Mouse (Mus musculus): ENCODE results near the gene Gm11114. TPM values are rescaled to one million over a fixed set of nuclear protein-coding genes. Genes with fewer than 3 reads are reported as not detected.
A peak's percentile ranks its signal among the peaks of the same experiment; 100 is the strongest.

Gene Gm11114
- total and polyA plus RNA-seq, 3 experiments: not detected

DNA sequence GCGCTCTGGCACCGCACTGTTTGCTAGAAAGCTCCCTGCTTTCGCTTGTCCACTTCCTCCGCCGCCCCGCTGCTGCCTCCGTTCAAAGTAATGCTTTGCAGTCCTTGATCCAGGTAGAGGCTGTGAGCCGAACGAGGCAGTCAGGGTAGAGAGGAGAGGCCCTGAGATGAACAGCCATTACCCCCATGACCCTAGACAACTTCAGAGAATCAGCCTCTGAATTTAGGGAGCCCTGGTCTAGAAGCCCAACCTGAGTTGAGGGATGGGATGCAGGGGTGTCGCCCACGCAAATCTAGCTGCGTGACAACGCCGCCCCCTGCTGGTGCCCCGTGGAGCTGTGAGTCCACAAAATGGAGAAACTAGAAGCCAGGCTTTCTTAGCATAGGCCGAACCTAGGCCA lies 15.7 kb downstream of the Gm11114 start:
- DNase-seq (ENCODE audit: low read depth, low spot score): peak; percentile 93
- Histone ChIP-seq H3K4me1 (ENCODE audit: control insufficient read depth in 1 of 2, insufficient read depth in 2 of 2, low read length in 2 of 2) (peaks cover 3 to 20% of the 10 kb centered on the region in 2 experiments), H3K27ac (ENCODE audit: control insufficient read depth, low read depth, low read length) (peak overlapping the region; percentile 85), H3K4me3 (ENCODE audit: control insufficient read depth in 1 of 2, insufficient read depth in 1 of 2, low read depth in 2 of 2, low read length in 2 of 2) (peak overlapping the region; percentile 77 to 88), H3K9me3 (replicated peaks; ENCODE audit: insufficient read depth, low read length) (no peaks in the 10 kb centered on the region), H3K9ac (ENCODE audit: control insufficient read depth, low read depth, low read length, poor library complexity, severe bottlenecking) (peak overlapping the region; percentile 82), H3K27me3 (ENCODE audit: control insufficient read depth in 1 of 2, insufficient read depth in 2 of 2, low read length in 2 of 2) (no peaks in the 10 kb centered on the region), H3K79me2 (ENCODE audit: control insufficient read depth, insufficient read depth, low read length, poor library complexity) (peaks cover 31% of the 10 kb centered on the region), H3K36me3 (ENCODE audit: control insufficient read depth in 1 of 2, insufficient read depth in 2 of 2, low read length in 2 of 2) (peaks cover 2 to 16% of the 10 kb centered on the region in 2 experiments; a peak in 3 of 4 replicates)
- TF ChIP-seq TBP (IDR thresholded peaks at IDR 0.05; ENCODE audit: low read depth, low read length) (peak; percentile 67), NELFE (IDR thresholded peaks at IDR 0.05; ENCODE audit: low read depth, low read length) (peak; percentile 37; the same call in 1 of the 2 replicates), RAD21 (IDR thresholded peaks at IDR 0.05; ENCODE audit: low read depth, low read length) (peak; percentile 94), SMC3 (IDR thresholded peaks at IDR 0.05; ENCODE audit: low read depth, low read length) (peak; percentile 79), JUND (IDR thresholded peaks at IDR 0.05; ENCODE audit: low read depth, low read length) (no peak), ZC3H11A (IDR thresholded peaks at IDR 0.05; ENCODE audit: low read depth, low read length) (peak; percentile 82), CTCF (IDR thresholded peaks at IDR 0.05 in 2 of 3, conservative IDR thresholded peaks at IDR 0.05 in 1 of 3; ENCODE audit: control insufficient read depth in 1 of 3, insufficient read depth in 1 of 3, low read depth in 2 of 3, low read length in 3 of 3, poor library complexity in 1 of 3, severe bottlenecking in 1 of 3) (peak; percentile 91 to 94 (median 94)), SIN3A (IDR thresholded peaks at IDR 0.05; ENCODE audit: low read length) (peak; percentile 41; the same call in 1 of the 2 replicates), POLR2AphosphoS5 (IDR thresholded peaks at IDR 0.05; ENCODE audit: borderline replicate concordance, low read depth, low read length) (no peak), USF1 (IDR thresholded peaks at IDR 0.05; ENCODE audit: low read depth, low read length) (no peak), ELF1 (IDR thresholded peaks at IDR 0.05; ENCODE audit: low read depth, low read length) (0 out of 2 replicates have a peak, but pooled peaks have one; percentile 12), HCFC1 (IDR thresholded peaks at IDR 0.05; ENCODE audit: low read depth, low read length) (peak; percentile 48; the same call in 1 of the 2 replicates), RCOR1 (IDR thresholded peaks at IDR 0.05; ENCODE audit: low read depth, low read length) (no peak)

DNA sequence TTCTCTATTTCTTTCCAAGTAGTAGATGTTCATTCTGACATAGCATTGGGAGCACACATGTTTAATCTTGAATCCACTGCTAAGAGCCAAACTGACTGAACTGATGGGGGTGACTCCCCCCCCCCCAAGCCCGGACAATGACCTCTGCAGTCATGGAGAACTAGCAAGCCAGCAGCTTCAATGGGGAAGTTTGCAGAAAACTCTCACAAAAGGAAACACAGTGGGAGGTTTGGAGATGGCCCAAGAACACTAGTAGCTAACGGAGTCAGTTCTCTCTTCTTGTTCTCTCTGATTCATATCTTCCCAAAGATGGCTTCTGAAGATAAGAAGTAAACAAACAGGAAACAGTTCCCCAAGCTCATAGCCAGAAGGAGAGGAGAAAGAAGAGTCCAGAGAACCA lies 18.9 kb downstream of the Gm11114 start:
- H3K36me3 ChIP-seq (ENCODE audit: control insufficient read depth in 1 of 2, insufficient read depth in 2 of 2, low read length in 2 of 2): peaks cover 0 to 2% of the 10 kb centered on the region in 2 experiments; a peak in 1 of 4 replicates
- H3K9ac ChIP-seq (ENCODE audit: control insufficient read depth, low read depth, low read length, poor library complexity, severe bottlenecking): no peak overlapping the region
- no peak overlapping the region for H3K27ac ChIP-seq (ENCODE audit: control insufficient read depth, low read depth, low read length)
- TF ChIP-seq TBP (IDR thresholded peaks at IDR 0.05; ENCODE audit: low read depth, low read length) (no peak), MAX (IDR thresholded peaks at IDR 0.05; ENCODE audit: low read length) (no peak), ZC3H11A (IDR thresholded peaks at IDR 0.05; ENCODE audit: low read depth, low read length) (no peak), KAT2A (conservative IDR thresholded peaks at IDR 0.05; ENCODE audit: low read depth, low read length) (no peak), JUND (IDR thresholded peaks at IDR 0.05; ENCODE audit: low read depth, low read length) (no peak), GATA1 (IDR thresholded peaks at IDR 0.05; ENCODE audit: low read depth, low read length) (no peak)
- no peak overlapping the region for H3K4me3 ChIP-seq (ENCODE audit: control insufficient read depth in 1 of 2, insufficient read depth in 1 of 2, low read depth in 2 of 2, low read length in 2 of 2)
- no peaks in the 10 kb centered on the region for H3K9me3 ChIP-seq (replicated peaks; ENCODE audit: insufficient read depth, low read length)
- H3K79me2 ChIP-seq (ENCODE audit: control insufficient read depth, insufficient read depth, low read length, poor library complexity): peaks cover 6% of the 10 kb centered on the region
- H3K27me3 ChIP-seq (ENCODE audit: control insufficient read depth in 1 of 2, insufficient read depth in 2 of 2, low read length in 2 of 2): no peaks in the 10 kb centered on the region
- H3K4me1 ChIP-seq (ENCODE audit: control insufficient read depth in 1 of 2, insufficient read depth in 2 of 2, low read length in 2 of 2): peaks cover 0 to 5% of the 10 kb centered on the region in 2 experiments; a peak in 2 of 4 replicates
- DNase-seq (ENCODE audit: low read depth, low spot score): no peak

Measured in MEL (cell line).